Mouse (Mus musculus) lung, postnatal 0 days (tissue): ENCODE data around the gene Opcml.

ENCODE experiments used
- CTCF ChIP-seq: IDR thresholded peaks from 2 replicates; pipeline ENCODE4 v1.5.1; 2016; ENCODE audit warnings: antibody characterized with exemption, mild to moderate bottlenecking
- EP300 ChIP-seq: IDR thresholded peaks from 2 replicates; pipeline ENCODE4 v1.6.1; 2016; ENCODE audit warnings: antibody characterized with exemption, mild to moderate bottlenecking, control low read depth

GRCm38 (mm10) chr9:28776517-28777503 is 986.2 kb downstream of the Opcml start:
- TF ChIP-seq CTCF: no peak
- no peak for TF ChIP-seq EP300
